Mouse (Mus musculus): Measurements from ENCODE around the gene Pask. TPM values are rescaled to one million over a fixed set of nuclear protein-coding genes. Genes with fewer than 3 reads are reported as not detected.
A peak's percentile ranks its signal among the peaks of the same experiment; 100 is the strongest.

The Pask gene
- polyA plus RNA-seq (2015; fragmentation: Nextera tagmentation; extraction: Ambion mirVana) = 9.2 and 10.6 TPM in 2 replicates

GRCm38 (mm10) chr1:93342648-93343503 lies at the start of gene Pask, which contains the start of gene Ppp1r7:
Pask (minus strand) TSS chr1:93343482.
Ppp1r7 (plus strand) TSS chr1:93342854.
- peak; percentile 97 for ATAC-seq
- H3K4me3 ChIP-seq (replicated peaks) = peak within 1 kb of the TSS; percentile 77
- no peaks in the 10 kb centered on the region for H3K9me3 ChIP-seq
- peaks cover 5% of the 10 kb centered on the region; the same call in 1 of the 2 replicates for H3K4me1 ChIP-seq (replicated peaks)
- H3K27me3 ChIP-seq (replicated peaks) = no peaks in the 10 kb centered on the region
- under 1% methylated on average over 63 of the region's 63 CpGs for WGBS
- peaks cover 4% of the 10 kb centered on the region for H3K36me3 ChIP-seq
- H3K27ac ChIP-seq = peak within 1 kb of the TSS; percentile 58; the same call in 1 of the 2 replicates
- H3K9ac ChIP-seq = peak within 1 kb of the TSS; percentile 77
- H3K4me2 ChIP-seq (replicated peaks) = peak within 1 kb of the TSS; percentile 87

- 81% methylated on average over 2 of the region's 2 CpGs for WGBS
- ATAC-seq = no peak
- no peaks in the 10 kb centered on the region for H3K4me1 ChIP-seq (replicated peaks)
- H3K9ac ChIP-seq = no peak overlapping the region
- no peaks in the 10 kb centered on the region for H3K9me3 ChIP-seq
- no peak overlapping the region for H3K4me2 ChIP-seq (replicated peaks)
- H3K36me3 ChIP-seq = no peaks in the 10 kb centered on the region
- H3K27ac ChIP-seq = no peak overlapping the region
- no peaks in the 10 kb centered on the region for H3K27me3 ChIP-seq (replicated peaks)
- H3K4me3 ChIP-seq (replicated peaks) = no peak overlapping the region
Measured at GRCm38 (mm10) chr1:93388906-93389305, 45.6 kb upstream of the Pask start.

- H3K27me3 ChIP-seq (replicated peaks) = no peaks in the 10 kb centered on the region
- no peak overlapping the region for H3K4me3 ChIP-seq (replicated peaks)
- no peaks in the 10 kb centered on the region for H3K9me3 ChIP-seq
- H3K9ac ChIP-seq = no peak overlapping the region
- WGBS = 30% methylated on average over 2 of the region's 2 CpGs
- no peak overlapping the region for H3K4me2 ChIP-seq (replicated peaks)
- H3K27ac ChIP-seq = no peak overlapping the region
- H3K4me1 ChIP-seq (replicated peaks) = no peaks in the 10 kb centered on the region
- ATAC-seq = peak; percentile 67
- H3K36me3 ChIP-seq = no peaks in the 10 kb centered on the region
Measured at GRCm38 (mm10) chr1:93387198-93387597, 43.9 kb upstream of the Pask start.

GRCm38 (mm10) chr1:93379117-93379516 lies 35.8 kb upstream of the Pask start:
- Histone ChIP-seq H3K27me3 (replicated peaks) (no peaks in the 10 kb centered on the region), H3K9me3 (no peaks in the 10 kb centered on the region), H3K4me1 (replicated peaks) (no peaks in the 10 kb centered on the region), H3K4me3 (replicated peaks) (no peak overlapping the region), H3K4me2 (replicated peaks) (no peak overlapping the region), H3K36me3 (no peaks in the 10 kb centered on the region), H3K9ac (no peak overlapping the region), H3K27ac (no peak overlapping the region)
- 75% methylated on average over 5 of the region's 5 CpGs for WGBS
- ATAC-seq = no peak

- Histone ChIP-seq H3K4me3 (replicated peaks) (no peak overlapping the region), H3K27ac (no peak overlapping the region), H3K4me1 (replicated peaks) (0 out of 2 replicates have a peak, but pooled peaks cover 3% of the 10 kb centered on the region), H3K9me3 (no peaks in the 10 kb centered on the region), H3K9ac (no peak overlapping the region), H3K27me3 (replicated peaks) (no peaks in the 10 kb centered on the region), H3K36me3 (no peaks in the 10 kb centered on the region), H3K4me2 (replicated peaks) (no peak overlapping the region)
- 55% methylated on average over 5 of the region's 5 CpGs for WGBS
- no peak for ATAC-seq
Measured at GRCm38 (mm10) chr1:93377307-93377706, 34.0 kb upstream of the Pask start.

- Histone ChIP-seq H3K4me2 (replicated peaks) (no peak within 1 kb of the TSS), H3K36me3 (no peaks in the 10 kb centered on the region), H3K4me3 (replicated peaks) (no peak within 1 kb of the TSS), H3K9ac (no peak within 1 kb of the TSS), H3K4me1 (replicated peaks) (0 out of 2 replicates have a peak, but pooled peaks cover 3% of the 10 kb centered on the region), H3K9me3 (no peaks in the 10 kb centered on the region), H3K27me3 (replicated peaks) (no peaks in the 10 kb centered on the region), H3K27ac (no peak within 1 kb of the TSS)
- 47% methylated on average over 4 of the region's 4 CpGs for WGBS
- peak; percentile 71 for ATAC-seq
Measured at GRCm38 (mm10) chr1:93373665-93374064, 30.4 kb upstream of the Pask start, which contains the start of gene Ano7. Ano7 (plus strand) TSS chr1:93373930.

- WGBS = 91% methylated on average over 6 of the region's 6 CpGs
- Histone ChIP-seq H3K4me1 (replicated peaks) (no peaks in the 10 kb centered on the region), H3K36me3 (peaks cover 28% of the 10 kb centered on the region), H3K27me3 (replicated peaks) (no peaks in the 10 kb centered on the region), H3K9me3 (no peaks in the 10 kb centered on the region), H3K9ac (no peak overlapping the region), H3K4me2 (replicated peaks) (no peak overlapping the region), H3K27ac (no peak overlapping the region), H3K4me3 (replicated peaks) (no peak overlapping the region)
- ATAC-seq = no peak
Measured at GRCm38 (mm10) chr1:93365641-93366040, 22.4 kb upstream of the Pask start.

- Histone ChIP-seq H3K27ac (no peak overlapping the region), H3K9me3 (no peaks in the 10 kb centered on the region), H3K4me1 (replicated peaks) (no peaks in the 10 kb centered on the region), H3K36me3 (peaks cover 43% of the 10 kb centered on the region), H3K27me3 (replicated peaks) (no peaks in the 10 kb centered on the region), H3K9ac (no peak overlapping the region), H3K4me2 (replicated peaks) (no peak overlapping the region), H3K4me3 (replicated peaks) (no peak overlapping the region)
- 90% methylated on average over 4 of the region's 4 CpGs for WGBS
- ATAC-seq = no peak
Measured at GRCm38 (mm10) chr1:93362661-93363060, 19.4 kb upstream of the Pask start.

GRCm38 (mm10) chr1:93352724-93353123 lies 9.4 kb upstream of the Pask start:
- no peak overlapping the region for H3K4me3 ChIP-seq (replicated peaks)
- H3K9ac ChIP-seq = no peak overlapping the region
- peaks cover 47% of the 10 kb centered on the region for H3K36me3 ChIP-seq
- H3K27ac ChIP-seq = no peak overlapping the region
- H3K27me3 ChIP-seq (replicated peaks) = no peaks in the 10 kb centered on the region
- H3K4me2 ChIP-seq (replicated peaks) = no peak overlapping the region
- WGBS = 90% methylated on average over 2 of the region's 2 CpGs
- no peaks in the 10 kb centered on the region for H3K4me1 ChIP-seq (replicated peaks)
- no peak for ATAC-seq
- H3K9me3 ChIP-seq = no peaks in the 10 kb centered on the region

- no peak overlapping the region for H3K4me3 ChIP-seq (replicated peaks)
- WGBS = 71% methylated on average over 4 of the region's 4 CpGs
- H3K27ac ChIP-seq = no peak overlapping the region
- no peak overlapping the region for H3K9ac ChIP-seq
- 0 out of 2 replicates have a peak, but pooled peaks cover under 1% of the 10 kb centered on the region for H3K4me1 ChIP-seq (replicated peaks)
- peaks cover 38% of the 10 kb centered on the region for H3K36me3 ChIP-seq
- H3K27me3 ChIP-seq (replicated peaks) = no peaks in the 10 kb centered on the region
- ATAC-seq = no peak
- H3K4me2 ChIP-seq (replicated peaks) = no peak overlapping the region
- no peaks in the 10 kb centered on the region for H3K9me3 ChIP-seq
Measured at GRCm38 (mm10) chr1:93349701-93350100, 6.4 kb upstream of the Pask start.

- H3K4me3 ChIP-seq (replicated peaks) = no peak overlapping the region
- no peak for ATAC-seq
- 88% methylated on average over 5 of the region's 5 CpGs for WGBS
- H3K9me3 ChIP-seq = no peaks in the 10 kb centered on the region
- H3K27me3 ChIP-seq (replicated peaks) = no peaks in the 10 kb centered on the region
- H3K9ac ChIP-seq = no peak overlapping the region
- no peak overlapping the region for H3K4me2 ChIP-seq (replicated peaks)
- peaks cover 5% of the 10 kb centered on the region; the same call in 1 of the 2 replicates for H3K4me1 ChIP-seq (replicated peaks)
- no peak overlapping the region for H3K27ac ChIP-seq
- peaks cover 29% of the 10 kb centered on the region for H3K36me3 ChIP-seq
Measured at GRCm38 (mm10) chr1:93347176-93347575, 3.9 kb upstream of the Pask start.

- peaks cover 7% of the 10 kb centered on the region for H3K36me3 ChIP-seq
- WGBS = under 1% methylated on average over 39 of the region's 39 CpGs
- no peaks in the 10 kb centered on the region for H3K27me3 ChIP-seq (replicated peaks)
- peak; percentile 95 for ATAC-seq
- H3K9me3 ChIP-seq = no peaks in the 10 kb centered on the region
- 0 out of 2 replicates have a peak overlapping the region, but pooled peaks have one; percentile 45 for H3K27ac ChIP-seq
- H3K4me1 ChIP-seq (replicated peaks) = peaks cover 5% of the 10 kb centered on the region; the same call in 1 of the 2 replicates
- H3K4me3 ChIP-seq (replicated peaks) = peak overlapping the region; percentile 77
- H3K9ac ChIP-seq = peak overlapping the region; percentile 77
- H3K4me2 ChIP-seq (replicated peaks) = peak overlapping the region; percentile 87
Measured at GRCm38 (mm10) chr1:93343504-93344047, 294 bp upstream of the Pask start.
